In the genomic region with DNA sequence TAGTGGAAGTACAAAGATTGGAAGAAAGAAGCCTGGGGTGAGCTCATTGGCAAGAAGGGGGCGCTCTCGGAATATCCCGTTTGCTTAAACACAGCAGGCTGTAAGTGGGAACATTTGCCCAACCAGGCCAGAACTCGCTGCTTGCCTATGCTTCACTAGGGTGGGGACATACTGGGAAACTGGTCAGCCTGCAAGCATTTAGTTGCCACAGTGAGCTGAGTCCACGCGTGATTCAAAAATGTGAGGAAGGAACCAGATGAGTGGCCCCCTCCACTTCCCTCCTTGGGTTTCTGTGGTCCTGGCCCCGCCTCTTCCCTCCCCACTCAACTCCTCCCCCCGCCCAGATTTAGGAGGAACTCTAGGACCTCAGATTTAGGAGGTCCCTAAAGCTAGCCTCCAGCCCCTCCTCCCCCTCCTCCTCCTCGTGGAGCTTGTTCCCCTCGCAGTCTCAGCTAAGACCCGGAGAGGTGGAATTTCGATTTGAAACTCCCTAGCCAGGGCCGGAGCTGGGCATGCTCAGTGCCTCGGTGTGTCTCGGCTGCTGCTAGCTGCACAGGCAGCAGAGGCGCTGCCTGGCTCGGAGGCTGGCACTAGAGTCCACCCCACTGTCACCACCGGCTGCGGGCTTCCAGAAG, we compare ENCODE assay signal across 8 mouse cellular contexts. TPM values are rescaled to one million over a fixed set of nuclear protein-coding genes. Genes with fewer than 3 reads are reported as not detected.
DNase-seq lines count a peak whose midpoint lies in the region; TF ChIP-seq lines count a peak whose summit lies in the region.

A gene (plus strand): TSS at position 369 of the 635 bp plus-strand sequence.

- no peaks in the 10 kb centered on the region for H3K4me1 ChIP-seq in small intestine, adult 2 months (ENCODE audit: control insufficient read depth, insufficient read depth, insufficient read length, low read length)

- no peak within 1 kb of the TSS for H3K27ac ChIP-seq in small intestine, adult 2 months (ENCODE audit: insufficient read depth, low read depth, low read length)

- H3K27me3 ChIP-seq in small intestine, adult 2 months (ENCODE audit: control insufficient read depth, insufficient read depth, low read length), result peaks cover 12% of the 10 kb centered on the region; the same call in 1 of the 2 replicates

- no peaks in the 10 kb centered on the region for H3K36me3 ChIP-seq in small intestine, adult 2 months (ENCODE audit: control insufficient read depth, insufficient read depth, low read length)

- TF ChIP-seq POLR2A in small intestine, adult 2 months (IDR thresholded peaks at IDR 0.05; ENCODE audit: low read depth, low read length), result no peak

- peak within 1 kb of the TSS; percentile 36 for H3K4me3 ChIP-seq in small intestine, adult 2 months (ENCODE audit: low read depth, low read length)

- peak; percentile 21 for DNase-seq in adrenal gland, adult 8-10 months
- DNase-seq in cerebellum, postnatal 4 days (ENCODE audit: low spot score in 2 of 2), result peak; percentile 72 to 86
- DNase-seq in gastrocnemius, adult 18-20 months (ENCODE audit: low spot score), result peak; percentile 19
- DNase-seq in kidney, adult 8-10 months, result peak; percentile 21 to 23
- peak; percentile 94 for DNase-seq in left cerebral cortex, postnatal 4 days
- DNase-seq in mesoderm, embryonic 11.5 days (ENCODE audit: low read depth, low spot score), result peak; percentile 92
- no peak for DNase-seq in spleen, postnatal 10 days (ENCODE audit: low spot score in 2 of 2)

- 1% methylated on average over 19 of the region's 19 CpGs for whole genome bisulfite sequencing in small intestine, adult 2 months

- intact Hi-C loops in left cerebral cortex, postnatal 4 days (cut with DNase I), result loop anchor here (10.0 kb wide), 1 partner anchor 177 kb away; no protein-coding TSS in a partner anchor

- TF ChIP-seq CTCF in small intestine, adult 2 months (IDR thresholded peaks at IDR 0.05; ENCODE audit: extremely low read depth, insufficient read length, insufficient replicate concordance, low read depth, low read length), result peak; percentile 18; the same call in 1 of the 2 replicates

RNA-seq across cellular contexts. Expression of the gene that starts here (rescaled TPM):
- total RNA-seq in adrenal gland, adult 8-10 months (2022), result 1 to 10 TPM; 3.7 to 7.5 (median 5.9) TPM
- 1 to 10 TPM in 1 of 2 experiments, under 1 TPM in 1; 0.75 to 1.3 TPM for total RNA-seq in gastrocnemius, adult 18-20 months (2021)
- total RNA-seq in left cerebral cortex, postnatal 4 days (2021), result 10 to 100 TPM; 22.0 to 23.5 TPM
- polyA plus RNA-seq in small intestine, adult 2 months (2012; rRNA removed), result 9.4 and 29.9 TPM in 2 replicates

Comparison
In these comparisons a context has a peak if more than half of its experiments do, and no peak if none do; other contexts are left out.
1. DNase-seq: peak in adrenal gland, adult 8-10 months (single experiment), cerebellum, postnatal 4 days (2 of 2), gastrocnemius, adult 18-20 months (single experiment), kidney, adult 8-10 months (2 of 2), left cerebral cortex, postnatal 4 days (single experiment) and mesoderm, embryonic 11.5 days (single experiment); none in spleen, postnatal 10 days (0 of 2).